Mouse (Mus musculus) midbrain, embryonic 14.5 days (tissue): Measurements from ENCODE around the gene Paip2b. TPM values are rescaled to one million over a fixed set of nuclear protein-coding genes. Genes with fewer than 3 reads are reported as not detected.
"Not testable (repeated sequence)": the region's sequence is repeated elsewhere in the genome, so short reads cannot be mapped to it uniquely, and the experiment has no call there.

Experiments
- ATAC-seq: fragments of 200-750 bp; cut with Nextera tagmentation; 2 replicates; pipeline ENCODE4 v1.8.0; 2017; ENCODE audit warnings: moderate number of reproducible peaks, moderate library complexity; ENCODE audit not compliant: low FRiP score, low TSS enrichment
- DNase-seq: peaks from one replicate; pipeline ENCODE4 v3.0.0-alpha.2; 2015
- H3K27ac ChIP-seq: fragments of 300-500 bp; sonication (generic); replicated peaks from 2 replicates; pipeline ENCODE4 v1.5.1; 2014; ENCODE audit warnings: mild to moderate bottlenecking, low read depth, low read length, moderate library complexity
- H3K27me3 ChIP-seq: fragments of 300-500 bp; sonication (generic); 2 replicates; pipeline ENCODE4 v1.6.1; 2014; ENCODE audit warnings: low read length, control low read depth, mixed read lengths; ENCODE audit not compliant: control insufficient read depth, insufficient read depth
- H3K36me3 ChIP-seq: fragments of 300-500 bp; sonication (generic); 2 replicates; pipeline ENCODE4 v1.6.1; 2014; ENCODE audit warnings: low read length, control low read depth; ENCODE audit not compliant: control insufficient read depth, insufficient read depth
- H3K4me1 ChIP-seq: fragments of 300-500 bp; sonication (generic); 2 replicates; pipeline ENCODE4 v1.6.1; 2014; ENCODE audit warnings: mild to moderate bottlenecking, antibody characterized with exemption, low read length, control low read depth; ENCODE audit not compliant: control insufficient read depth, insufficient read depth
- H3K4me2 ChIP-seq: fragments of 300-500 bp; sonication (generic); 2 replicates; pipeline ENCODE4 v1.6.1; 2014; ENCODE audit warnings: mild to moderate bottlenecking, low read length, moderate library complexity
- H3K4me3 ChIP-seq: fragments of 300-500 bp; sonication (generic); replicated peaks from 2 replicates; pipeline ENCODE4 v1.5.1; 2014; ENCODE audit warnings: low read depth, low read length
- H3K9ac ChIP-seq: fragments of 300-500 bp; sonication (generic); replicated peaks from 2 replicates; pipeline ENCODE4 v1.6.1; 2014; ENCODE audit warnings: mild to moderate bottlenecking, low read length, moderate library complexity
- H3K9me3 ChIP-seq: fragments of 300-500 bp; sonication (generic); 2 replicates; pipeline ENCODE4 v1.6.1; 2016; ENCODE audit warnings: low read length, control low read depth, mixed read lengths; ENCODE audit not compliant: control insufficient read depth
- WGBS: fragments of 180-500 bp; shearing (Covaris S2); extraction: QIAGEN DNeasy Blood & Tissue Kit; methylation state at CpG from one replicate; pipeline ENCODE4 v1.1.7; 2014; 5-methylcytosine and 5-hydroxymethylcytosine counted together
- polyA plus RNA-seq: library from polyadenylated mRNA; unstranded; fragments of >200 nt; fragmentation: Nextera tagmentation; extraction: Ambion mirVana; gene quantifications from 2 replicates; pipeline ENCODE4 v1.2.1, GENCODE M21; 2014

The Paip2b gene
- polyA plus RNA-seq, 1 experiment from 2014 or later = 25.7 TPM

DNA sequence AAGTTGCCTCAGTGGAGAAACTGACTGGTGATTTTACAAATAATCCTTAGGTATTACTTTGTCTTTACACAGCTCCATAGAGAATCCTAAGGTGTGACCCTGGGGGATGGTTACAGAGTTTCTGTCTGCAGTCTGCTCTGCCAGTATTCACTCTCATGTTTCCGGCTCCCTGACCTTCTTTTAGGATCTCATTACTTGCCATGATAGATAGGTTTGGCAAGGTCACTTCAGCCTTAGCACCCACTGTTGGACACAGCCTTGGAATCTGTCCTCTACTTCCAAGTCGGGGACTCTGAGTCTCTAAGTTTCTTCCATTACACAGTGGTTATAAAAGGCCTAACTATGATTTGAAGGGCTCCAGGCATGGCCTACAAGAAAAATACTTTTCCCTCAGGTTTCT, 17.9 kb upstream of the Paip2b start:
- Histone ChIP-seq H3K36me3 (no peaks in the 10 kb centered on the region), H3K27me3 (no peaks in the 10 kb centered on the region), H3K9ac (no peak overlapping the region), H3K4me2 (no peak overlapping the region), H3K4me3 (no peak overlapping the region), H3K4me1 (no peaks in the 10 kb centered on the region), H3K9me3 (no peaks in the 10 kb centered on the region), H3K27ac (no peak overlapping the region)
- no peak for ATAC-seq
- DNase-seq = no peak
- 91% methylated on average over 2 of the region's 2 CpGs for WGBS

DNA sequence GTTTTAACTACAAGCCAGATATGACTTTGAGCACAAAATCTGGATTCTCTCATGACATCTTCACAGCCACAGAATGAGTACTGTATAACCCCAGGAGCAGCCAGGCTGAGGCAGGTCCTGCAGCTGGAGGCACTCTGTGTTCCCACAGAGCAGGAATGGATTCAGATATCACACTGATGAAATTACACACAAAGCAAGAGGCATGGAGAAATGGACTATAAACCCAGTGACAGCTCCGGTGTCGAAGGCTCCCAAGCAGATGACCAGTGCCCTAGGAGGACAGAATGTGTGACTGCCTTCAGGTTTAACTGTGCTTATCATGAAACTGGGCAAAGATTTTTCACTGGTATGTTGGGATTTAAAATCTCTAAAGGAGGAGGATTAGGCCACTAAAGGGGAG, 14.6 kb upstream of the Paip2b start:
- no peaks in the 10 kb centered on the region for H3K4me1 ChIP-seq
- ATAC-seq (no peak), DNase-seq (no peak)
- H3K9ac ChIP-seq = no peak overlapping the region
- no peak overlapping the region for H3K4me3 ChIP-seq
- H3K27ac ChIP-seq = no peak overlapping the region
- H3K4me2 ChIP-seq = no peak overlapping the region
- no peaks in the 10 kb centered on the region for H3K36me3 ChIP-seq
- H3K9me3 ChIP-seq = no peaks in the 10 kb centered on the region
- WGBS = 93% methylated on average over 2 of the region's 2 CpGs
- no peaks in the 10 kb centered on the region for H3K27me3 ChIP-seq

DNA sequence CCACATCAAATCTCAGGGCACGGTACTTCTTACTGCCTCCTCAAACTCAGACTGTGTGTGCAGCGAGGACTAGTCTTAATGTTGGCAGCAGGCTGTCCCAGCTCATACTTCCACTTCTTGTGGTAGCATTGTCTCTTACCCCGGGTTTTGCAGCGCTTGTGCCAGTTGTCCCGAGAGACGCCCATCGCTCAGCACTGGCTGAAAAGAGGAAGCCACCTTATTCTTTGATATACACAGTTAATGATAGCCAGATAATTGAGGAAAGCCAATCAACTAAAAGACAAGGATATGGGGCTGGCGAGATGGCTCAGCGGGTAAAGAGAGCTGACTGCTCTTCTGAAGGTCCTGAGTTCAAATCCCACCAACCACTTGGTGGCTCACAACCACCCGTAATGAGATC, 13.4 kb upstream of the Paip2b start:
- H3K27me3 ChIP-seq = no peaks in the 10 kb centered on the region
- H3K36me3 ChIP-seq = no peaks in the 10 kb centered on the region
- H3K27ac ChIP-seq = no peak overlapping the region
- 93% methylated on average over 10 of the region's 10 CpGs for WGBS
- H3K4me2 ChIP-seq = no peak overlapping the region
- no peaks in the 10 kb centered on the region for H3K4me1 ChIP-seq
- DNase-seq = no peak
- no peak overlapping the region for H3K9ac ChIP-seq
- ATAC-seq = no peak
- no peaks in the 10 kb centered on the region for H3K9me3 ChIP-seq
- H3K4me3 ChIP-seq = no peak overlapping the region

DNA sequence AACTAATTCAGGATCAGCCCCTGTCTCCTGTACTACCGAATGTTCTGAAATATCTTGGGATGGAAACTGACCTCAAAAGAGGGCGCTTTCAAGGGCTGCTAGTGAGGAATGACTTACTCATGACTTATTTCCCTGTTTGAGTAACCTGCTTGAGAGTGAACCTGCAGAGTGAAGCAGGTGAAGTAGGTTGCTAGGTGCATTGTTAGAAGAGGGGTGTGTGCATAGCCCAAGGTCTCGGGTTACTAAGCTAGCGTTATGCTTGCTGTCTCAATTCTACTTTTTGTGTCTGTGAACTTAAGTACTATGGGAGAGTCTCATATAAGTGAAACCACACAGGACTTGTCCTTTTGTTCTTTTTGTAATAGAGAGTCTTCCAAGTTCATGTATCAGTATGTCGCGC, 8.5 kb upstream of the Paip2b start:
- ATAC-seq (no peak), DNase-seq (no peak)
- no peak overlapping the region for H3K4me2 ChIP-seq
- H3K4me3 ChIP-seq = no peak overlapping the region
- no peaks in the 10 kb centered on the region for H3K27me3 ChIP-seq
- H3K36me3 ChIP-seq = no peaks in the 10 kb centered on the region
- no peak overlapping the region for H3K9ac ChIP-seq
- H3K4me1 ChIP-seq = no peaks in the 10 kb centered on the region
- no peaks in the 10 kb centered on the region for H3K9me3 ChIP-seq
- no peak overlapping the region for H3K27ac ChIP-seq
- WGBS = 85% methylated on average over 6 of the region's 6 CpGs

DNA sequence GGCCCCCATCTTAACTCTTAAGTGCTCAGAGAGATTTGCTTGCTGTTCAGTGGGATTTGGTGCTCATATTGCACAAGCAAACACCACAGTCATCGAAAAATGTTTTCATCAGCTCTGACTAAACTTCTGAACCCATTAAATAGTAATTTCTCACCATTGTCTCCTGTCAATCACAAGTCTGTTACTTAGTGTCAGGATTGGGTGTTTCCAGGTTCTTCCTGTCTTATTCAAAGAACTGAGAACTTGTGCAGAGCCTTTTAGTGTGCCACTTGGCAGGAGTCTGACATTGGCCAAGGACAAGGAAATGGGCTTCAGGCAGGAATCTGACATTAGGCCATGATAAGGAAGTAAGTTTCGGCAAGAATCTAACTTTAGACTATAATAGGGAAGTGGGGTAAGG, 6.5 kb upstream of the Paip2b start:
- Histone ChIP-seq H3K36me3 (no peaks in the 10 kb centered on the region), H3K27ac (no peak overlapping the region), H3K4me2 (no peak overlapping the region), H3K9ac (no peak overlapping the region), H3K4me1 (no peaks in the 10 kb centered on the region), H3K27me3 (no peaks in the 10 kb centered on the region), H3K9me3 (no peaks in the 10 kb centered on the region), H3K4me3 (no peak overlapping the region)
- ATAC-seq (no peak), DNase-seq (no peak)
- 89% methylated on average over 2 of the region's 2 CpGs for whole genome bisulfite sequencing

DNA sequence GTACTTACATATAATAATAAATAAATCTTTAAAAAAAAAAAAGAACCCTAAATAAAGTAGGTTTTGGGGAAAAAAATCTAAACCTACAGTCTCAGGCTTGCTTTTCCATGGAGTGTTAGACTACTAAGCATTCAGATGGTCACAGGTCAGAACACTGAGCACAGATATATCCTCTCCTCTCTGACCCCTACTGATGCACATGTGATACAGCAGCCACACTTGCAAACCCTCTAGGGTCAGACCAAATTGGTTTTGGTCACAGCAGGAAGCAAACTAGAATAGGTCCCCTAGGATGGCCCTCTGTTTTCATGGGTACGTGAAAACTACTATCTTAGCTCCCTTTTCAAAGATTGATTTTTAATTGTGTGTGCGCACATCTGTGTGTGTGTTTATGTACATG, 5.3 kb upstream of the Paip2b start:
- no peak for DNase-seq
- H3K27me3 ChIP-seq = no peaks in the 10 kb centered on the region
- no peaks in the 10 kb centered on the region for H3K36me3 ChIP-seq
- no peaks in the 10 kb centered on the region for H3K4me1 ChIP-seq
- no peak for ATAC-seq
- WGBS = 87% methylated on average over 2 of the region's 2 CpGs
- no peak overlapping the region for H3K27ac ChIP-seq
- no peaks in the 10 kb centered on the region for H3K9me3 ChIP-seq
- no peak overlapping the region for H3K4me2 ChIP-seq
- H3K9ac ChIP-seq = no peak overlapping the region
- H3K4me3 ChIP-seq = no peak overlapping the region

DNA sequence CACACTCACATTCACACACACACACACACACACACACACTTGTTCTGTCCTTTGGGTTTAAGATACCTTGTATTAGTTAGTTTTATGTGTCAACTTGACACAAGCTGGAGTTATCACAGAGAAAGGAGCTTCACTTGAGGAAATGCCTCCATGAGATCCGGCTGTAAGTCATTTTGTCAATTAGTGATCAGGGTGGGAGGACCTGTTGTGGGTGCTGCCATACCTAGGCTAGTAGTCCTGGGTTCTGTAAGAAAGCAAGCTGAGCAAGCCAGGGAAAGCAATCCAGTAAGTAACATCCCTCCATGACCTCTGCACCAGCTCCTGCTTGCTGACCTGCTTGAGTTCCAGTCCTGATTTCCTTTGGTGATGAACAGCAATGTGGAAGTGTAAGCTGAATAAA, 852 bp upstream of the Paip2b start:
- H3K27ac ChIP-seq = 0 out of 2 replicates have a peak overlapping the region, but pooled peaks have one; percentile 15
- 0 out of 2 replicates have a peak overlapping the region, but pooled peaks have one; percentile 4 for H3K9ac ChIP-seq
- H3K4me3 ChIP-seq = peak overlapping the region; percentile 21; the same call in 1 of the 2 replicates
- H3K36me3 ChIP-seq, DNase-seq, H3K27me3 ChIP-seq, ATAC-seq, H3K9me3 ChIP-seq: not testable (repeated sequence)
- WGBS = 69% methylated on average over 1 of the region's 1 CpGs
- peaks cover 19% of the 10 kb centered on the region; the same call in 1 of the 2 replicates for H3K4me1 ChIP-seq
- peak overlapping the region; percentile 50 for H3K4me2 ChIP-seq

DNA sequence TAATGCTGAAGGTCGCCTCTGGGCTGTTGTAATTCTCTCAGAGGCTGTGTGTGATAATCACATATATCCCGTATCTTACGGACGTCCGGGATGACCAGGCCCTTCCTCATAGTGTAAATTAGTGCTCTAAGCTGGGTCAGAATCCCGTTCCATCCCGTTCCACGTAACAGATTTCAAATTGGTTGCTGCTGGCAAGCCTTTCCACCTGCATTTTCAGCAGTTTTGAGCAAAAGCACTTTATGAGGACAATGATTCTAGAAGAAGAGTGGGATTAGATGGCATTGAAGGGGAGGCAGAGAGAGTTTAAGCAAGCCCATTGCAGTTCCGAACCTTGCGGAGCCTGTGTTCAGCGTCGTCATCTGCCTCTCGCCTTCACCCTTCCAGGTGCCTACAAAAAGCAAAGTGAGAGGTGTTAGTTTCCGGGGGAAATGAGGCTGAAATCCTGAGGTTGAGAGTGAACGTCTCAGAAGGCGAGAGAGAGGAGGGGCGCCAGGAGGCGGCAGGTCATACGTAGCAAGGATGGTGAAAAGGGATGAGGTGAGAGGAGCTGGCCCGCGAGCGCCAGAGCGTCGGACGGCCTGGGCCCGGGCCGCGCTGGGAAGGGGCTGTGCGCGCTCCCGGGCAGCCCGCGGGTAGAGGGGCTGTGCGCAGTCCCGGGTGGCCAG, 468 bp downstream of the Paip2b start:
- H3K4me1 ChIP-seq = peaks cover 19% of the 10 kb centered on the region; the same call in 1 of the 2 replicates
- H3K9ac ChIP-seq = peak overlapping the region; percentile 80
- peak overlapping the region; percentile 70 for H3K4me3 ChIP-seq
- no peaks in the 10 kb centered on the region for H3K9me3 ChIP-seq
- under 1% methylated on average over 35 of the region's 35 CpGs for WGBS
- no peaks in the 10 kb centered on the region for H3K36me3 ChIP-seq
- no peak for DNase-seq
- no peaks in the 10 kb centered on the region for H3K27me3 ChIP-seq
- ATAC-seq = peak; percentile 85
- peak overlapping the region; percentile 90 for H3K27ac ChIP-seq
- H3K4me2 ChIP-seq = peak overlapping the region; percentile 61

DNA sequence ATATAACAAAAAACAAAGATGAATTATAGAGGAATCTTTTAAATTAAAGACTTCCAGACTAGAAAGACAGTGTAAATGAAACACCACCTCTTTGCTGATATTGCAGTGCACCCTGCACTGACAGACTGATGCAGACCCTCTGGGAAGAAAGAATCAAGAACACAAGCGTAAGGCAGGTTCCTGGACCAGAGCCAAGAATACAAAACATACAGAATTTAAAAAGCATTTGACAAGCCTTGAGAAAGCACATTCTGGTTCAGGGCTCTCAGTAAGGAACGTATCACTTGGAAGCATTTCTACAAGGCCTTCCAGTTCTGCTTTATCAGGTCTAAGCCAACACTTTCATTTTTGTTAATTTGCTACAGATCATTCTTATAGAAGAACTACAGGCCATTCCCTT, 9.7 kb downstream of the Paip2b start:
- 32% methylated on average over 2 of the region's 2 CpGs for WGBS
- DNase-seq = peak; percentile 52
- H3K9ac ChIP-seq = no peak overlapping the region
- no peak overlapping the region for H3K27ac ChIP-seq
- H3K4me1 ChIP-seq = no peaks in the 10 kb centered on the region
- no peaks in the 10 kb centered on the region for H3K9me3 ChIP-seq
- H3K4me3 ChIP-seq = no peak overlapping the region
- no peak overlapping the region for H3K4me2 ChIP-seq
- ATAC-seq = no peak
- H3K36me3 ChIP-seq = peaks cover 3% of the 10 kb centered on the region; the same call in 1 of the 2 replicates
- no peaks in the 10 kb centered on the region for H3K27me3 ChIP-seq
